Mouse (Mus musculus) forebrain, embryonic 12.5 days (tissue): ENCODE data around the gene Golt1b. TPM values are rescaled to one million over a fixed set of nuclear protein-coding genes. Genes with fewer than 3 reads are reported as not detected.
"Not testable (repeated sequence)": the region's sequence is repeated elsewhere in the genome, so short reads cannot be mapped to it uniquely, and the experiment has no call there.

Experiments
- ATAC-seq: fragments of 200-750 bp; cut with Nextera tagmentation; 2 replicates; pipeline ENCODE4 v1.8.0; 2017; ENCODE audit warnings: moderate TSS enrichment; ENCODE audit not compliant: low FRiP score
- H3K27ac ChIP-seq: fragments of 300-500 bp; sonication (generic); 2 replicates; pipeline ENCODE4 v1.5.1; 2016; ENCODE audit warnings: mild to moderate bottlenecking
- H3K27me3 ChIP-seq: fragments of 300-500 bp; sonication (generic); 2 replicates; pipeline ENCODE4 v1.6.1; 2016; ENCODE audit warnings: mild to moderate bottlenecking
- H3K36me3 ChIP-seq: fragments of 300-500 bp; sonication (generic); replicated peaks from 2 replicates; pipeline ENCODE4 v1.6.1; 2016; ENCODE audit warnings: mild to moderate bottlenecking
- H3K4me1 ChIP-seq: fragments of 300-500 bp; sonication (generic); 2 replicates; pipeline ENCODE4 v1.6.1; 2016
- H3K4me2 ChIP-seq: fragments of 300-500 bp; sonication (generic); 2 replicates; pipeline ENCODE4 v1.6.1; 2016; ENCODE audit warnings: mild to moderate bottlenecking, moderate library complexity
- H3K4me3 ChIP-seq: fragments of 300-500 bp; sonication (generic); replicated peaks from 2 replicates; pipeline ENCODE4 v1.5.1; 2016; ENCODE audit warnings: mild to moderate bottlenecking
- H3K9ac ChIP-seq: fragments of 300-500 bp; sonication (generic); 2 replicates; pipeline ENCODE4 v1.6.1; 2016; ENCODE audit warnings: mild to moderate bottlenecking
- H3K9me3 ChIP-seq: fragments of 300-500 bp; sonication (generic); 2 replicates; pipeline ENCODE4 v1.6.1; 2016
- WGBS: fragments of 180-500 bp; shearing (Covaris S2); methylation state at CpG from one replicate; pipeline ENCODE4 v1.1.7; 2016; 5-methylcytosine and 5-hydroxymethylcytosine counted together
- polyA plus RNA-seq: library from polyadenylated mRNA; unstranded; fragments of >200 nt; fragmentation: Nextera tagmentation; extraction: Ambion mirVana; gene quantifications from 2 replicates; pipeline ENCODE4 v1.2.1, GENCODE M21; 2016

The Golt1b gene
- polyA plus RNA-seq: 93.1 and 95.5 TPM in 2 replicates

- H3K27ac ChIP-seq: no peak within 1 kb of the TSS
- under 1% methylated on average over 78 of the region's 87 CpGs for WGBS
These were observed at the start of gene Golt1b, which contains the start of gene Recql for GRCm38 (mm10) chr6:142387011-142387754. Golt1b (plus strand) TSS chr6:142387221. Recql (minus strand) TSS chr6:142387087.

GRCm38 (mm10) chr6:142338961-142339360 lies 48.1 kb upstream of the Golt1b start:
- no peak for ATAC-seq
- Histone ChIP-seq H3K27ac (no peak overlapping the region), H3K4me1 (no peaks in the 10 kb centered on the region), H3K9ac (no peak overlapping the region), H3K27me3 (no peaks in the 10 kb centered on the region), H3K4me3 (no peak overlapping the region), H3K9me3 (no peaks in the 10 kb centered on the region), H3K36me3 (no peaks in the 10 kb centered on the region), H3K4me2 (no peak overlapping the region)
- 75% methylated on average over 2 of the region's 2 CpGs for WGBS

More at GRCm38 (mm10) chr6:142387011-142387754, at the start of gene Golt1b, which contains the start of gene Recql:
- Histone ChIP-seq H3K9ac (peak within 1 kb of the TSS; percentile 81), H3K36me3 (no peaks in the 10 kb centered on the region), H3K4me1 (peaks cover 17% of the 10 kb centered on the region), H3K27me3 (no peaks in the 10 kb centered on the region), H3K4me2 (peak within 1 kb of the TSS; percentile 69), H3K4me3 (peak within 1 kb of the TSS; percentile 78), H3K9me3 (no peaks in the 10 kb centered on the region)
- peak; percentile 100 for ATAC-seq

GRCm38 (mm10) chr6:142339576-142339975 lies 47.4 kb upstream of the Golt1b start:
- no peak overlapping the region for H3K9ac ChIP-seq
- H3K4me3 ChIP-seq: no peak overlapping the region
- no peak overlapping the region for H3K27ac ChIP-seq
- WGBS: 57% methylated on average over 2 of the region's 2 CpGs
- no peak for ATAC-seq
- H3K36me3 ChIP-seq: no peaks in the 10 kb centered on the region
- H3K4me2 ChIP-seq: no peak overlapping the region
- H3K9me3 ChIP-seq: no peaks in the 10 kb centered on the region
- H3K4me1 ChIP-seq: no peaks in the 10 kb centered on the region
- H3K27me3 ChIP-seq: no peaks in the 10 kb centered on the region

DNA sequence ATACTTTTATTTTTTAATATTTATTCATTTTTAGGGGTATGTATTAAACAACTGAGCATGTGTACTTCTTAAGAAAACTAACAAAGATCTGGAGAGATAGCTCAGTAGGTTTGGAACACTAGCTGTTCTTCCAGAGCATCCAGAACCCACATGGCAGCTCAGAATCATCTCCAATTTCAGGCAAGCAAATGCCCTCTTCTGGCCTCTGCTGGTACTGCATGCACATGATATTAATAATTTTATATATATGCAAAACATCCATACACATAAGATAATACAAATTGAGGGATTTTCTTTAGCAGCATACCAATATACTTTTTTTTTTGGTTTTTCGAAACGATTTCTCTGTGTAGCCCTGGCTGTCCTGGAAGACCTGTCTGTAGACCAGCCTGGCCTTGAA lies 43.5 kb upstream of the Golt1b start:
- no peak for ATAC-seq
- H3K9ac ChIP-seq: no peak overlapping the region
- WGBS: 81% methylated on average over 2 of the region's 2 CpGs

GRCm38 (mm10) chr6:142345440-142346038 lies 41.5 kb upstream of the Golt1b start, which contains the start of gene Pyroxd1:
Pyroxd1 (plus strand) TSS chr6:142345654.
- H3K36me3 ChIP-seq: peaks cover 16% of the 10 kb centered on the region; the same call in 1 of the 2 replicates
- under 1% methylated on average over 48 of the region's 48 CpGs for WGBS

More for the DNA sequence above, 43.5 kb upstream of the Golt1b start:
- H3K27ac ChIP-seq: no peak overlapping the region
- H3K27me3 ChIP-seq: no peaks in the 10 kb centered on the region
- no peak overlapping the region for H3K4me3 ChIP-seq
- H3K4me2 ChIP-seq: no peak overlapping the region
- peaks cover 11% of the 10 kb centered on the region for H3K4me1 ChIP-seq
- H3K9me3 ChIP-seq: no peaks in the 10 kb centered on the region
- peaks cover under 1% of the 10 kb centered on the region; the same call in 1 of the 2 replicates for H3K36me3 ChIP-seq

GRCm38 (mm10) chr6:142346181-142347110 lies 40.6 kb upstream of the Golt1b start:
- Histone ChIP-seq H3K4me1 (peaks cover 11% of the 10 kb centered on the region), H3K4me2 (peak overlapping the region; percentile 56), H3K4me3 (peak overlapping the region; percentile 75), H3K9me3 (no peaks in the 10 kb centered on the region), H3K27me3 (no peaks in the 10 kb centered on the region), H3K9ac (peak overlapping the region; percentile 64), H3K36me3 (peaks cover 24% of the 10 kb centered on the region), H3K27ac (no peak overlapping the region)
- no peak for ATAC-seq
- 60% methylated on average over 12 of the region's 12 CpGs for WGBS

More at GRCm38 (mm10) chr6:142345440-142346038, 41.5 kb upstream of the Golt1b start, which contains the start of gene Pyroxd1:
- Histone ChIP-seq H3K9me3 (no peaks in the 10 kb centered on the region), H3K4me3 (peak within 1 kb of the TSS; percentile 75), H3K27me3 (no peaks in the 10 kb centered on the region), H3K4me1 (peaks cover 11% of the 10 kb centered on the region), H3K27ac (peak within 1 kb of the TSS; percentile 85), H3K4me2 (peak within 1 kb of the TSS; percentile 56), H3K9ac (peak within 1 kb of the TSS; percentile 64)
- ATAC-seq: peak; percentile 93

GRCm38 (mm10) chr6:142347431-142348385 lies 39.3 kb upstream of the Golt1b start:
- H3K9me3 ChIP-seq: no peaks in the 10 kb centered on the region
- 88% methylated on average over 11 of the region's 11 CpGs for WGBS
- H3K9ac ChIP-seq: no peak overlapping the region
- peaks cover 34% of the 10 kb centered on the region for H3K36me3 ChIP-seq
- no peak overlapping the region for H3K4me2 ChIP-seq
- H3K4me3 ChIP-seq: no peak overlapping the region
- peaks cover 11% of the 10 kb centered on the region for H3K4me1 ChIP-seq
- H3K27me3 ChIP-seq: no peaks in the 10 kb centered on the region
- no peak for ATAC-seq
- H3K27ac ChIP-seq: no peak overlapping the region

DNA sequence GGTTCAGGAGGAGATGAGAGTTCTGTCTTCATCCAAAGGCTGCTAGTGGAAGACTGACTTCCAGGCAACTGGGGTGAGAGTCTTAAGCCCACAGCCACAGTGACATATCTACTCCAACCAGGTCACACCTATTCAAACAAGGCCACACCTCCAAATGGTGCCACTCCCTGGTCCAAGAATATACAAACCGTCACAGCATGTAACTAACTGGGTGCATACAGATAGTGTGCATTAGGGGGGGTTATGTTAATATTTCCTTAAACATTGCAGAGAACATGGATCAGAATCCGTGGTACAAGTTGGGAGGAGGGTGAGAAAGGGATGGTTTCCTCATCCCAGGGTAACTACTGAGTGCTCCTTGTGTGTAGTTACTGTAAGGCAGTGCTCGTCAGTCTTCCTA lies 34.9 kb upstream of the Golt1b start:
- H3K9ac ChIP-seq, H3K4me2 ChIP-seq, H3K27ac ChIP-seq, H3K4me3 ChIP-seq, H3K4me1 ChIP-seq, H3K9me3 ChIP-seq, ATAC-seq, H3K27me3 ChIP-seq: not testable (repeated sequence)
- 91% methylated on average over 3 of the region's 3 CpGs for WGBS
- peaks cover 61% of the 10 kb centered on the region for H3K36me3 ChIP-seq

DNA sequence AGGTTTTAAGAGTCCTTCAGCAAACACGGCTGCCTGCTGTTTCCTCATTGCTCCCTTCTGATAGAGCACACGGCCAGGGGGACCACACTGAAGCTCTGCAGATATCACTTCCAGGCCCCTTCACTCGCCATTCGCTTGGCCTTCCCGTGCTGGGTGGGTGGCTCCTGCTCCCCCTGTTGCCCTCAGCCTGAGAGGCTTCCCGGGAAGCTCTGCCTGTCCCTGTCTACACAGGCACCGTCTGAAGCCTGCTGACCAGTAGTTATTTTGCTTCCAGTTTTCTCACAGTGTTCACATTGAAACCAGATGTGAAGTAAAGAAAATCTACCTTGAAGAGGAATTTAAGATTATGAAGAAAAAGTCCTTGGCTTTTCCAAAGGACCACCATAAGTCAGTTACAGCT lies 29.9 kb upstream of the Golt1b start:
- H3K36me3 ChIP-seq: peaks cover 74% of the 10 kb centered on the region
- ATAC-seq: no peak

GRCm38 (mm10) chr6:142362036-142362435 lies 25.0 kb upstream of the Golt1b start:
- ATAC-seq: no peak
- H3K36me3 ChIP-seq: peaks cover 77% of the 10 kb centered on the region
- H3K9ac ChIP-seq: no peak overlapping the region
- H3K27ac ChIP-seq: no peak overlapping the region
- no peaks in the 10 kb centered on the region for H3K27me3 ChIP-seq
- no peaks in the 10 kb centered on the region for H3K4me1 ChIP-seq
- 95% methylated on average over 6 of the region's 6 CpGs for WGBS
- no peak overlapping the region for H3K4me3 ChIP-seq
- H3K9me3 ChIP-seq: no peaks in the 10 kb centered on the region
- H3K4me2 ChIP-seq: no peak overlapping the region

More for the DNA sequence above, 29.9 kb upstream of the Golt1b start:
- Histone ChIP-seq H3K9ac (no peak overlapping the region), H3K4me1 (no peaks in the 10 kb centered on the region), H3K4me2 (no peak overlapping the region), H3K4me3 (no peak overlapping the region), H3K9me3 (no peaks in the 10 kb centered on the region), H3K27me3 (no peaks in the 10 kb centered on the region), H3K27ac (no peak overlapping the region)
- 84% methylated on average over 7 of the region's 7 CpGs for WGBS

- Histone ChIP-seq H3K36me3 (peaks cover 75% of the 10 kb centered on the region), H3K9ac (no peak overlapping the region)
These were observed 23.9 kb upstream of the Golt1b start for GRCm38 (mm10) chr6:142363019-142363576.

More at GRCm38 (mm10) chr6:142363019-142363576, 23.9 kb upstream of the Golt1b start:
- Histone ChIP-seq H3K9me3 (no peaks in the 10 kb centered on the region), H3K27ac (no peak overlapping the region), H3K27me3 (no peaks in the 10 kb centered on the region), H3K4me1 (no peaks in the 10 kb centered on the region), H3K4me3 (no peak overlapping the region), H3K4me2 (no peak overlapping the region)
- ATAC-seq: no peak
- 70% methylated on average over 9 of the region's 9 CpGs for WGBS
